ENCODE assay signal across 7 mouse cellular contexts in the genomic region with DNA sequence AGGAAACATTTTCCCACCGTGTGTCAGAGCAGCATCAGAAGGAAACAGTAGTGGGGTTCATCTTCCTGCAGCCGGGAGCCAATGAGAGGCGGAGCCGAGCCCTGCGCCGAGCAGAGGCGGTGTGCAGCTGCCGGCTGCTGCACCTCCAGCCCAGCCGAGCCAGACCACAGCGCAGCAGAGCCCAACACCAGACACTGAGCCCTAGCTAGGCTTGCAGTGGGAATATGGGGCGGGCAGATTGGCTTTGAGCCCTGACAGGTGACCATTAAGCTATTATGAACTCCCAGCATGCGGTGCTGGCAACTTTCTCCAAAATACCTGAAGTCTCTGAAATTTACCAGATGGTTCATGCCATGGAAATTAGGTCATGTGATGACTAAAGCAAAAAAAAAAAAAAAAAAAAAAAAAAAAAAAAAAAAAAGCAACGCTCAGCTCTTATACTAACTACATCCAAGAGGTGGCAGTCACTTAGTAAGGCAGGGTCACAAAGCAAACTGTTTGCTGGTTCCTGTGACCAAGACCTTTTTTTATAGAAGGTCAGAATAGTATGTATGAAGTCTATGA.
DNase-seq lines count a peak whose midpoint lies in the region; ATAC-seq lines count a peak whose summit lies in the region.

No protein-coding gene starts in this region.

- peak overlapping the region; percentile 61 for H3K9ac ChIP-seq in intestine, embryonic 16.5 days (ENCODE audit: low read depth, low read length)
- H3K9ac ChIP-seq in midbrain, embryonic 12.5 days (replicated peaks): peak overlapping the region; percentile 55

- no peaks in the 10 kb centered on the region for H3K36me3 ChIP-seq in intestine, embryonic 16.5 days (ENCODE audit: control insufficient read depth, insufficient read depth, low read length)
- H3K36me3 ChIP-seq in limb, embryonic 10.5 days: no peaks in the 10 kb centered on the region
- H3K36me3 ChIP-seq in midbrain, embryonic 12.5 days: no peaks in the 10 kb centered on the region

- H3K4me1 ChIP-seq in intestine, embryonic 16.5 days (ENCODE audit: control insufficient read depth, insufficient read depth, low read length): no peaks in the 10 kb centered on the region
- H3K4me1 ChIP-seq in limb, embryonic 10.5 days: peaks cover 12% of the 10 kb centered on the region; the same call in 1 of the 2 replicates
- peaks cover 7% of the 10 kb centered on the region; the same call in 1 of the 2 replicates for H3K4me1 ChIP-seq in midbrain, embryonic 12.5 days

- H3K9me3 ChIP-seq in intestine, embryonic 16.5 days (ENCODE audit: control insufficient read depth, low read length): no peaks in the 10 kb centered on the region
- H3K9me3 ChIP-seq in limb, embryonic 10.5 days (replicated peaks): no peaks in the 10 kb centered on the region
- H3K9me3 ChIP-seq in midbrain, embryonic 12.5 days: no peaks in the 10 kb centered on the region

- DNase-seq in adrenal gland, adult 8-10 months: peak; percentile 45
- peak; percentile 77 for DNase-seq in embryo, embryonic 9.5 days (ENCODE audit: extremely low spot score)
- peak; percentile 43 to 75 for DNase-seq in gastrocnemius, postnatal 4 days (ENCODE audit: low spot score in 2 of 2)
- peak; percentile 79 for DNase-seq in limb, embryonic 10.5 days (ENCODE audit: low spot score)
- peak; percentile 70 for DNase-seq in skeletal muscle tissue, adult 2 months (ENCODE audit: low read depth, low spot score)

- H3K27ac ChIP-seq in intestine, embryonic 16.5 days (ENCODE audit: low read length): peak overlapping the region; percentile 60
- H3K27ac ChIP-seq in limb, embryonic 10.5 days: peak overlapping the region; percentile 77
- H3K27ac ChIP-seq in midbrain, embryonic 12.5 days (replicated peaks): peak overlapping the region; percentile 83

- no peaks in the 10 kb centered on the region for H3K27me3 ChIP-seq in intestine, embryonic 16.5 days (replicated peaks; ENCODE audit: control insufficient read depth, insufficient read depth, low read length)
- H3K27me3 ChIP-seq in limb, embryonic 10.5 days (ENCODE audit: low read depth, poor library complexity, severe bottlenecking): no peaks in the 10 kb centered on the region
- no peaks in the 10 kb centered on the region for H3K27me3 ChIP-seq in midbrain, embryonic 12.5 days

- peak; percentile 98 for ATAC-seq in intestine, embryonic 16.5 days
- ATAC-seq in midbrain, embryonic 12.5 days (ENCODE audit: low FRiP score, low read depth): peak; percentile 99

- under 1% methylated on average over 13 of the region's 13 CpGs for WGBS in intestine, embryonic 16.5 days
- under 1% methylated on average over 13 of the region's 13 CpGs for WGBS in limb, embryonic 10.5 days
- 0% methylated on average over 13 of the region's 13 CpGs for WGBS in midbrain, embryonic 12.5 days

- peak overlapping the region; percentile 63 for H3K4me2 ChIP-seq in intestine, embryonic 16.5 days (ENCODE audit: low read depth, low read length)
- peak overlapping the region; percentile 65 for H3K4me2 ChIP-seq in midbrain, embryonic 12.5 days (replicated peaks)

- H3K4me3 ChIP-seq in intestine, embryonic 16.5 days (ENCODE audit: low read length): peak overlapping the region; percentile 45
- peak overlapping the region; percentile 56 for H3K4me3 ChIP-seq in limb, embryonic 10.5 days
- H3K4me3 ChIP-seq in midbrain, embryonic 12.5 days: peak overlapping the region; percentile 52

Comparison
In these comparisons a context has a peak if more than half of its experiments do, and no peak if none do; other contexts are left out.
1. Peak in every context shown above with its lines: DNase-seq, ATAC-seq, H3K4me3 ChIP-seq and H3K27ac ChIP-seq.